Mouse (Mus musculus): Measurements from ENCODE around the gene Cyp2d10. TPM values are rescaled to one million over a fixed set of nuclear protein-coding genes. Genes with fewer than 3 reads are reported as not detected.

The Cyp2d10 gene
- polyA plus RNA-seq (2015; fragmentation: Illumina TruSeq; extraction: RNeasy Lipid Tissue Mini Kit (QIAGEN cat#74804); ENCODE audit: insufficient read depth, low read depth, low replicate concordance), result not detected

DNA sequence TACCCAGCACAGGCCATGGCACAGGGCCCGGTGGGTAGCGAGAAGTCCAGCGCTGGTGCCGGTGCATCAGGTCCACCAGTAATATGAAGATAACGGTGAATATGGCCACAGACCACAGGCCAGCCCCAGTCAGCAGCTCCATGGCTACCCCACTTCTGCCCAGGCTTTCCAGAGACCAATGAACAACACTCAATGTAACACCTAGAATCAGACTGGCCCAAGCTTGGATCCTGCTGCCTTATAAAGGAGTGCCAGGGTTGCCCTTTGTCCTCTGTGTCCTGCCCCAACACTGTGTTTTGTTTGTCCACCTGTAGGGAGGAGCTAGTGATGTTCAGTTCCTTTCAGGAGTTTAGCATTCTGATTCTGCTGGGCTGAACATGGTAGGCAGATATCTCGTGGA lies at the start of gene Cyp2d10:
Gene Cyp2d10 (minus strand): TSS at position 215 of the 400 bp plus-strand sequence.

DNA sequence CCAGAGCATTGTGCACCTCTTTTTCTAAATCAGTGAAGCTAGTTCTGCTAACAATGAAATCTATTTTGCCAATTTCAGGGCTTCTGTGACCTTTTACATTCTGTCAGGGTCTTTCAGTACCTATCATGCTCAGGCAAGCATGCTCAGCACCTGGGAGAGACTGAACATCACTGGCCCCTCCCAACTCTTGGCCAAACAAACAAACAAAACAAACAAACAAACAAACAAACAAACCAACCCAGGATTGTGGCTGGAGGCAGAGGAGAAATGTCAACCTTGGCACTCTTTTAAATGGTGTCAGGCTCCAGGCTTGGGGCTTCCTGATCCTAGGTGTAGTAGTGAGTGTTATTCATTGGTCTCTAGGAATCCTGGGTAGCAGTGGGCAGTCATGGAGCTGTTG lies 26.1 kb upstream of the Cyp2d10 start, which contains the start of gene Cyp2d9:
Gene Cyp2d9 (plus strand): TSS at position 301 of the 400 bp plus-strand sequence.

DNA sequence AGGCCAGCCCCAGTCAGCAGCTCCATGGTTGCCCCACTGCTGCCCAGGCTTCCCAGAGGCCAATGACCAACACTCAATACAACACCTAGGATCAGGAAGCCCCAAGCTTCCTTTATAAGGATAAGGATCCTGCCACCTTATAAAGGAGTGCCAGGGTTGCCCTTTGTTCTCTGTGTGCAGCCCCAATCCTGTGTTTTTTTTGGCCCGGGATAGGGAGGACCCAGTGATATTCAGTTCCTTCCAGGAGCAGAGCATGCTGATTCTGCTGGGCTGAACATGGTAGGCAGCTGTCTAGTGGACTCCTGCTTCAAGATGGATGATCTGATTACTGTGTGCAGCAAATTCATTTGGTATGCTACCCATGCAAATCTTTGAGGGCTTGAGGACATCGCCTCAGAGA lies 13.1 kb downstream of the Cyp2d10 start, which contains the start of gene Cyp2d11:
Gene Cyp2d11 (minus strand): TSS at position 101 of the 400 bp plus-strand sequence.

DNA sequence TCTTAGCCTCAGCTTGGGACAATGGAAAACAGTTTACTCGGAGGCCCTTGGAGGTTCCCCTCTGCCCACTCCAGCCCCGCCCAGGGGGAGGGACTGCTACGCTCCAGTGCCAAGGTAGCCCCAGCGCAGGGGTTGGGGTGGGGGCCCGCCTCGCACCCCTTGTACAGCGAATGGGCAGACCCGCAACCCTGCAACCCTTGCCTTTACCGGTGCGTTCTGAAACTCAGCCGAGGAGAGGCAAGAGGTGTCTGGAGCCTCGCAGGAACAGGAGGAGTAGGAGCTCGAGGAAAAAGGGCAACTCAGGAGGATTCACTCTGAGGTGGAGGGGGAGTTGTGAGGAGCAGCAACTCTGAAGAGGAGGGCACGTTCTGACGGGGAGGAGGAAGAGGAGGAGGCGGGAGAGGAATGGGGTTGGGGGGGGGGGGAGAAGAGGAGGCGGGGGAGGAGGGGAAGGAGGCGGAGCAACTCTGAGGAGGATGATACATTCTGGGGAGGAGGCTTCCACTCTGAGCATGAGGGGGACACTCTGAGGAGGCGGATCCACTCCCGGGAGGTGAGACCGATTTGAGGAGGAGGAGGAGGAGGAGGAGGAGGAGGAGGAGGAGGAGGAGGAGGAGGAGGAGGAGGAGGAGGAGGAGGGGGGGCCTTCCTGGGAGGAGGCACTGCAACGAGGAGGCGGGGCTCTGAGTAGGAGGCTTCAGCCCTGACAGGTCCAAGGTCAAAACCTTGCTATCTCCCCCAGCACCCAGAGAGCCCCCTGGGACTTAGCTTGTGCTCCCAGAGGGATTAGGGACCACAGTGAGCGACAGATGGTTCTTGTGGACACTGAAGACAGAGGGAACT lies 26.9 kb downstream of the Cyp2d10 start, which contains the start of gene Cyp2d22:
Gene Cyp2d22 (minus strand): TSS at position 390 of the 843 bp plus-strand sequence.

DNA sequence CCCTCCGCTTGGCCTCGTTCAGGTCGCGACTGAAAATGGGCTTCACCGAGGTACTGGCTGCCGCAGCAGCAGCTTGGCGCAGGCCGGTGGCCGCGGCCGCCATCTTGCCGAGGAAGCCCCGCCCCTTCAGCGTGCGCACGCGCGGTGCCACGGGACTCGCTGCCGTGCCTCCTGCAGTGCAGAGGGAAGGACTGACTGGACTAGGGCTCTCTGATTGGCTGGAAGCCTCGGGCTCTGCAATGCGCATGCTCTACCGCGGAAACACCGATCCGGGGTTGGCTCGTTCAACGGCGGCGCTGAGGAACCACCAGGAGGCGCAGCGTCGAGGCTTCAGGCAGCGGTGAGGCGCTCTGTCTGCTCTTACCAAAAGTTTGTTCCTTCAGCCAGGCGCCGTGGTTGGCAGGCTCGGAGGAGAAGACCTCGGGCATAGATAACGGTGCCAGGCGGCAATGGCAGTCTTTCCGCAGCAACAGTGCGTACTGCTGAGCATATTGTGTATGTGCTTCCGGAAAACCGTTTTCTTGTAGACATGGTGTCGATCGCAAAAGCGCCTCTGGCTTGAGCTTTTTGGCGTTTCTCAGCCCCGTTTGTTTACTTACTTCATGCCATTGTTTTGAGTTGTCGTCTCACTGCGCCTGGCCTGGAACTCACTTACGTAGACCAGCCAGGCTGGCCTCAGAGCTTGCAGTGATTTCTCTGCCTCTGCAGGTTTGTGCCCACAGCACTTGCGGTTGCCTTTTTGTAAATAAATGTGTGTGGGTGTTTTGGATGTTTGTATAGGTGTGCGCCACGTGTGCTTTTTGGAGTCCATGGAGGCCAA lies 52.7 kb downstream of the Cyp2d10 start, which contains the start of gene Ndufa6:
Gene Ndufa6 (minus strand): TSS at position 197 of the 820 bp plus-strand sequence.

Other genes with a start within 250 kb of the Cyp2d10 start
- not detected for gene Shisa8, start 194.4 kb downstream of the Cyp2d10 start, polyA plus RNA-seq (2015; fragmentation: Illumina TruSeq; extraction: RNeasy Lipid Tissue Mini Kit (QIAGEN cat#74804); ENCODE audit: insufficient read depth, low read depth, low replicate concordance)
- gene Tnfrsf13c, start 182.8 kb downstream of the Cyp2d10 start, polyA plus RNA-seq (2015; fragmentation: Illumina TruSeq; extraction: RNeasy Lipid Tissue Mini Kit (QIAGEN cat#74804); ENCODE audit: insufficient read depth, low read depth, low replicate concordance), result not detected
- gene Cenpm, start 162.4 kb downstream of the Cyp2d10 start, polyA plus RNA-seq (2015; fragmentation: Illumina TruSeq; extraction: RNeasy Lipid Tissue Mini Kit (QIAGEN cat#74804); ENCODE audit: insufficient read depth, low read depth, low replicate concordance), result not detected
- not detected for gene 1500009C09Rik, start 154.8 kb downstream of the Cyp2d10 start, polyA plus RNA-seq (2015; fragmentation: Illumina TruSeq; extraction: RNeasy Lipid Tissue Mini Kit (QIAGEN cat#74804); ENCODE audit: insufficient read depth, low read depth, low replicate concordance)
- 1.0 TPM for gene Sept3, start 132.3 kb downstream of the Cyp2d10 start, polyA plus RNA-seq (2015; fragmentation: Illumina TruSeq; extraction: RNeasy Lipid Tissue Mini Kit (QIAGEN cat#74804); ENCODE audit: insufficient read depth, low read depth, low replicate concordance)
- gene Wbp2nl, start 108.2 kb downstream of the Cyp2d10 start, polyA plus RNA-seq (2015; fragmentation: Illumina TruSeq; extraction: RNeasy Lipid Tissue Mini Kit (QIAGEN cat#74804); ENCODE audit: insufficient read depth, low read depth, low replicate concordance), result not detected
- 38.1 TPM for gene Naga, start 68.3 kb downstream of the Cyp2d10 start, polyA plus RNA-seq (2015; fragmentation: Illumina TruSeq; extraction: RNeasy Lipid Tissue Mini Kit (QIAGEN cat#74804); ENCODE audit: insufficient read depth, low read depth, low replicate concordance)
- gene Pheta2, start 68.3 kb downstream of the Cyp2d10 start, polyA plus RNA-seq (2015; fragmentation: Illumina TruSeq; extraction: RNeasy Lipid Tissue Mini Kit (QIAGEN cat#74804); ENCODE audit: insufficient read depth, low read depth, low replicate concordance), result not detected
- gene Smdt1, start 68.2 kb downstream of the Cyp2d10 start, polyA plus RNA-seq (2015; fragmentation: Illumina TruSeq; extraction: RNeasy Lipid Tissue Mini Kit (QIAGEN cat#74804); ENCODE audit: insufficient read depth, low read depth, low replicate concordance), result 65.3 TPM
- gene Ndufa6, start 52.9 kb downstream of the Cyp2d10 start, polyA plus RNA-seq (2015; fragmentation: Illumina TruSeq; extraction: RNeasy Lipid Tissue Mini Kit (QIAGEN cat#74804); ENCODE audit: insufficient read depth, low read depth, low replicate concordance), result 106 TPM
- gene Cyp2d22, start 26.9 kb downstream of the Cyp2d10 start, polyA plus RNA-seq (2015; fragmentation: Illumina TruSeq; extraction: RNeasy Lipid Tissue Mini Kit (QIAGEN cat#74804); ENCODE audit: insufficient read depth, low read depth, low replicate concordance), result 20.4 TPM
- gene Cyp2d11, start 13.2 kb downstream of the Cyp2d10 start, polyA plus RNA-seq (2015; fragmentation: Illumina TruSeq; extraction: RNeasy Lipid Tissue Mini Kit (QIAGEN cat#74804); ENCODE audit: insufficient read depth, low read depth, low replicate concordance), result not detected
- gene Cyp2d9, start 26.2 kb upstream of the Cyp2d10 start, polyA plus RNA-seq (2015; fragmentation: Illumina TruSeq; extraction: RNeasy Lipid Tissue Mini Kit (QIAGEN cat#74804); ENCODE audit: insufficient read depth, low read depth, low replicate concordance), result not detected
- gene Cyp2d12, start 147.9 kb upstream of the Cyp2d10 start, polyA plus RNA-seq (2015; fragmentation: Illumina TruSeq; extraction: RNeasy Lipid Tissue Mini Kit (QIAGEN cat#74804); ENCODE audit: insufficient read depth, low read depth, low replicate concordance), result not detected
- not detected for gene Cyp2d34, start 213.8 kb upstream of the Cyp2d10 start, polyA plus RNA-seq (2015; fragmentation: Illumina TruSeq; extraction: RNeasy Lipid Tissue Mini Kit (QIAGEN cat#74804); ENCODE audit: insufficient read depth, low read depth, low replicate concordance)